12 mouse cellular contexts compared by ENCODE assay signal in genomic region chr1:76450539-76451214, GRCm38 (mm10).
DNase-seq lines count a peak whose midpoint lies in the region; ATAC-seq and TF ChIP-seq lines count a peak whose summit lies in the region.
"Had no signal": no experiment of that assay in that cellular context is flagged by ENCODE, and none has a peak within 500 bp of the region (broad histone marks: within the 10 kb centered on the region; RNA-seq: fewer than 3 reads in every experiment).

No protein-coding gene starts in this region.

- H3K9me3 ChIP-seq in hindbrain, postnatal 0 days (ENCODE audit: low read length) = no peaks in the 10 kb centered on the region
- H3K9me3 ChIP-seq in hindbrain, embryonic 16.5 days (ENCODE audit: control insufficient read depth, low read length) = no peaks in the 10 kb centered on the region
- H3K9me3 ChIP-seq in liver, embryonic 12.5 days (replicated peaks) = no peaks in the 10 kb centered on the region
- H3K9me3 ChIP-seq: embryonic facial prominence, embryonic 12.5 days; forebrain, embryonic 15.5 days; limb, embryonic 15.5 days had no signal

- TF ChIP-seq CTCF in hindbrain, postnatal 0 days (IDR thresholded peaks at IDR 0.05; ENCODE audit: low read depth) = no peak

- no peak overlapping the region for H3K9ac ChIP-seq in hindbrain, postnatal 0 days (replicated peaks; ENCODE audit: low read length)
- H3K9ac ChIP-seq in hindbrain, embryonic 16.5 days (ENCODE audit: low read depth, low read length) = no peak overlapping the region
- H3K9ac ChIP-seq in liver, embryonic 12.5 days = no peak overlapping the region
- H3K9ac ChIP-seq: embryonic facial prominence, embryonic 12.5 days; forebrain, embryonic 15.5 days; limb, embryonic 15.5 days had no signal

- H3K4me1 ChIP-seq in hindbrain, postnatal 0 days (ENCODE audit: insufficient read depth, low read length) = no peaks in the 10 kb centered on the region
- H3K4me1 ChIP-seq in hindbrain, embryonic 16.5 days (ENCODE audit: control insufficient read depth, insufficient read depth, low read depth, low read length) = no peaks in the 10 kb centered on the region
- H3K4me1 ChIP-seq in liver, embryonic 12.5 days = no peaks in the 10 kb centered on the region
- H3K4me1 ChIP-seq: embryonic facial prominence, embryonic 12.5 days; limb, embryonic 15.5 days had no signal

- 45% methylated on average over 10 of the region's 10 CpGs for WGBS in hindbrain, postnatal 0 days
- WGBS in hindbrain, embryonic 16.5 days = 56% methylated on average over 10 of the region's 10 CpGs
- WGBS in liver, embryonic 12.5 days (ENCODE audit: insufficient replicate concordance) = 51% methylated on average over 10 of the region's 10 CpGs

- no peak for ATAC-seq in hindbrain, postnatal 0 days
- ATAC-seq in hindbrain, embryonic 16.5 days = no peak
- no peak for ATAC-seq in erythroid progenitor cell, adult 5-6 weeks (replicated peaks; ENCODE audit: low FRiP score, poor library complexity, severe bottlenecking)
- ATAC-seq in liver, embryonic 12.5 days = no peak
- ATAC-seq: forebrain, embryonic 15.5 days had no signal

- H3K4me3 ChIP-seq in hindbrain, postnatal 0 days (ENCODE audit: low read length) = no peak overlapping the region
- H3K4me3 ChIP-seq in hindbrain, embryonic 16.5 days (ENCODE audit: low read length) = no peak overlapping the region
- H3K4me3 ChIP-seq in liver, embryonic 12.5 days = no peak overlapping the region
- H3K4me3 ChIP-seq: embryonic facial prominence, embryonic 12.5 days; forebrain, embryonic 15.5 days; limb, embryonic 15.5 days had no signal

- H3K27me3 ChIP-seq in hindbrain, postnatal 0 days (ENCODE audit: insufficient read depth, low read length) = no peaks in the 10 kb centered on the region
- H3K27me3 ChIP-seq in hindbrain, embryonic 16.5 days (replicated peaks; ENCODE audit: control insufficient read depth, insufficient read depth, low read length) = no peaks in the 10 kb centered on the region
- H3K27me3 ChIP-seq in liver, embryonic 12.5 days (replicated peaks) = no peaks in the 10 kb centered on the region
- H3K27me3 ChIP-seq: embryonic facial prominence, embryonic 12.5 days; forebrain, embryonic 15.5 days; limb, embryonic 15.5 days had no signal

- H3K4me2 ChIP-seq in hindbrain, postnatal 0 days (ENCODE audit: low read depth, low read length) = no peak overlapping the region
- H3K4me2 ChIP-seq in hindbrain, embryonic 16.5 days (ENCODE audit: low read length) = no peak overlapping the region
- no peak overlapping the region for H3K4me2 ChIP-seq in liver, embryonic 12.5 days
- H3K4me2 ChIP-seq: embryonic facial prominence, embryonic 12.5 days; forebrain, embryonic 15.5 days; limb, embryonic 15.5 days had no signal

- no peak overlapping the region for H3K27ac ChIP-seq in hindbrain, postnatal 0 days
- H3K27ac ChIP-seq in hindbrain, embryonic 16.5 days (ENCODE audit: low read depth, low read length) = no peak overlapping the region
- H3K27ac ChIP-seq in liver, embryonic 12.5 days = no peak overlapping the region
- H3K27ac ChIP-seq: embryonic facial prominence, embryonic 12.5 days; forebrain, embryonic 15.5 days; limb, embryonic 15.5 days had no signal

- DNase-seq in hindbrain, postnatal 0 days (ENCODE audit: low spot score) = peak; percentile 62
- peak; percentile 65 to 80 for DNase-seq in adrenal gland, adult (ENCODE audit: inconsistent age in 2 of 2, low spot score in 1 of 2)
- peak; percentile 75 to 77 for DNase-seq in adrenal gland, postnatal 36 days
- peak; percentile 62 to 75 for DNase-seq in cerebellum, postnatal 25 days
- DNase-seq in neural tube, embryonic 10.5 days (ENCODE audit: extremely low spot score, low spot score) = no peak
- DNase-seq: kidney, adult 18-20 months had no signal

- H3K36me3 ChIP-seq in hindbrain, postnatal 0 days (ENCODE audit: insufficient read depth, low read length) = no peaks in the 10 kb centered on the region
- H3K36me3 ChIP-seq in hindbrain, embryonic 16.5 days (ENCODE audit: control insufficient read depth, insufficient read depth, low read length) = no peaks in the 10 kb centered on the region
- H3K36me3 ChIP-seq in liver, embryonic 12.5 days = no peaks in the 10 kb centered on the region
- H3K36me3 ChIP-seq: embryonic facial prominence, embryonic 12.5 days; forebrain, embryonic 15.5 days; limb, embryonic 15.5 days had no signal
